Mouse (Mus musculus): ENCODE data around the gene Slc16a6. TPM values are rescaled to one million over a fixed set of nuclear protein-coding genes. Genes with fewer than 3 reads are reported as not detected.

The Slc16a6 gene
- polyA plus RNA-seq, 1 experiment from 2014 or later = 7.0 TPM

GRCm38 (mm10) chr11:109476653-109477052, 3.3 kb upstream of the Slc16a6 start:
- 0 out of 2 replicates have a peak, but pooled peaks cover under 1% of the 10 kb centered on the region for H3K4me1 ChIP-seq (ENCODE audit: control insufficient read depth, insufficient read depth, low read length)
- peaks cover 3% of the 10 kb centered on the region; the same call in 1 of the 2 replicates for H3K27me3 ChIP-seq (ENCODE audit: control insufficient read depth, insufficient read depth, low read length)
- no peak for ATAC-seq (replicated peaks; ENCODE audit: extremely low read depth, insufficient read depth, low FRiP score)
- H3K9ac ChIP-seq (ENCODE audit: low read length) = no peak overlapping the region
- H3K4me3 ChIP-seq (ENCODE audit: low read length) = no peak overlapping the region
- H3K27ac ChIP-seq (ENCODE audit: low read length) = no peak overlapping the region
- H3K9me3 ChIP-seq (replicated peaks; ENCODE audit: control insufficient read depth, low read length) = no peaks in the 10 kb centered on the region
- WGBS = 47% methylated on average over 6 of the region's 6 CpGs
- no peak overlapping the region for H3K4me2 ChIP-seq (ENCODE audit: low read depth, low read length)
- no peaks in the 10 kb centered on the region for H3K36me3 ChIP-seq (ENCODE audit: control insufficient read depth, insufficient read depth)

DNA sequence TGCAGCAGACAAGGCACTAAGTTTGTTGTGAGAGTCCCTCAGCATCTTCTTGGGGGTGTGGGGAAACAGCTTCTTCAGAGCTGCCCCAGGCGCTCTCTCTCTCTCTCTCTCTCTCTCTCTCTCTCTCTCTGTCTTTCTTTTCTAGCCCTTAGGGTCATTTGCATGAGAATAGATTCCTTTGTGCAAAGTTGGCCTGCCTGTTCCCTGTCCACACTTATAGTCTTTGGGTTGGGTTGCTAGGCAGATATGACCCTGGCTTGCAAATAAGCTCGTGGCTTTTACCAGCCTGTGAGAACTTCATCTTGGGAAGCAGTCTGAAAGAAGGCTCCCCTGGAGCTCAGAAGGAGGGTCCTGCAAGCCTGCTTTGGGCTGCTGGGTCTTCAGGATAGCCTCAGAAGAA, 2.8 kb upstream of the Slc16a6 start:
- Histone ChIP-seq H3K4me3 (ENCODE audit: low read length) (no peak overlapping the region), H3K4me1 (ENCODE audit: control insufficient read depth, insufficient read depth, low read length) (0 out of 2 replicates have a peak, but pooled peaks cover 4% of the 10 kb centered on the region), H3K27me3 (ENCODE audit: control insufficient read depth, insufficient read depth, low read length) (peaks cover 3% of the 10 kb centered on the region; the same call in 1 of the 2 replicates), H3K4me2 (ENCODE audit: low read depth, low read length) (no peak overlapping the region), H3K9me3 (replicated peaks; ENCODE audit: control insufficient read depth, low read length) (no peaks in the 10 kb centered on the region), H3K27ac (ENCODE audit: low read length) (no peak overlapping the region), H3K9ac (ENCODE audit: low read length) (no peak overlapping the region), H3K36me3 (ENCODE audit: control insufficient read depth, insufficient read depth) (no peaks in the 10 kb centered on the region)
- ATAC-seq (replicated peaks; ENCODE audit: extremely low read depth, insufficient read depth, low FRiP score) = no peak
- 67% methylated on average over 2 of the region's 2 CpGs for WGBS

DNA sequence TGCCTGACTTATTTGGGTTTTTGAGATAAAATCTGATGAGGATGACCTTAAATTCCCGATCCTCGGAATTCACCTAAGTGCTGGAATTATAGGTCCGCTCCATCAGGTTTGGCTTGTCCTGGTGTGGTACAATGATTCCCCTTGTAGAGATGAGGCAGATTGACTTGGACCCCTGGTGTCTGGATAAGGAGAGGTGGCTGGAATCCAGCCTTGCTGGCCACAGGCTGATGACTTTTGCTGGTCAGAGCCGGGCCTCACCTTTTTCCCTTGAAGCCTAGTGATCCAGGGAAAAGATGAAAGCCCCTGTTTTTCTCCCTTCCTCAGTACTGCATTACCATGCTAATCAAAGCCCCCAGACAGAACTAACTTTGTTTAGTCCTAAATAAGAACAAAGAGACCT, 2.3 kb upstream of the Slc16a6 start:
- ATAC-seq (replicated peaks; ENCODE audit: extremely low read depth, insufficient read depth, low FRiP score) = no peak
- H3K9ac ChIP-seq (ENCODE audit: low read length) = no peak overlapping the region
- H3K4me1 ChIP-seq (ENCODE audit: control insufficient read depth, insufficient read depth, low read length) = peaks cover 6% of the 10 kb centered on the region; the same call in 1 of the 2 replicates
- peaks cover 3% of the 10 kb centered on the region; the same call in 1 of the 2 replicates for H3K27me3 ChIP-seq (ENCODE audit: control insufficient read depth, insufficient read depth, low read length)
- H3K36me3 ChIP-seq (ENCODE audit: control insufficient read depth, insufficient read depth) = no peaks in the 10 kb centered on the region
- no peak overlapping the region for H3K27ac ChIP-seq (ENCODE audit: low read length)
- no peak overlapping the region for H3K4me2 ChIP-seq (ENCODE audit: low read depth, low read length)
- 87% methylated on average over 4 of the region's 4 CpGs for WGBS
- no peaks in the 10 kb centered on the region for H3K9me3 ChIP-seq (replicated peaks; ENCODE audit: control insufficient read depth, low read length)
- H3K4me3 ChIP-seq (ENCODE audit: low read length) = no peak overlapping the region

DNA sequence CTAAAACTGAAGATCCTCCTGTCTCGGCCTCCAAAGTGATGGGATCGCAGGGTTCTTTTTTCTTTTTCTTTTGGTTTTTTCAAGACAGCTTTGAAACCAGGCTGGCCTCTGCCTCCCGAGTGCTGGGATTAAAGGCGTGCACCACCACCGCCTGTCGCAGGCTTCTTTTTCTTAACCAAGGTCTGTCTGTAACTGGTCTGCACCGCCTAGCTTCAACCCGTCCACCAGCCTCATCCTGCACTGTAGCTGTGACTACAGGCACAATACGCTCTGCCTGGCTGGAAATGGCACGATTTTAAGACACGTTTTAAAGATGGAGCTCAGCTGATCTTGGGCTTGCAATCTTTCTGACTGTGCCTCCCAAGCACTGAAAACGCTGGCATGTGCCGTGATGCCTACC, 1.4 kb upstream of the Slc16a6 start:
- H3K9ac ChIP-seq (ENCODE audit: low read length) = no peak overlapping the region
- H3K4me2 ChIP-seq (ENCODE audit: low read depth, low read length) = no peak overlapping the region
- no peaks in the 10 kb centered on the region for H3K9me3 ChIP-seq (replicated peaks; ENCODE audit: control insufficient read depth, low read length)
- no peaks in the 10 kb centered on the region for H3K36me3 ChIP-seq (ENCODE audit: control insufficient read depth, insufficient read depth)
- no peak overlapping the region for H3K4me3 ChIP-seq (ENCODE audit: low read length)
- no peak for ATAC-seq (replicated peaks; ENCODE audit: extremely low read depth, insufficient read depth, low FRiP score)
- no peak overlapping the region for H3K27ac ChIP-seq (ENCODE audit: low read length)
- peaks cover 3% of the 10 kb centered on the region; the same call in 1 of the 2 replicates for H3K27me3 ChIP-seq (ENCODE audit: control insufficient read depth, insufficient read depth, low read length)
- 92% methylated on average over 13 of the region's 13 CpGs for WGBS
- peaks cover 6% of the 10 kb centered on the region; the same call in 1 of the 2 replicates for H3K4me1 ChIP-seq (ENCODE audit: control insufficient read depth, insufficient read depth, low read length)

DNA sequence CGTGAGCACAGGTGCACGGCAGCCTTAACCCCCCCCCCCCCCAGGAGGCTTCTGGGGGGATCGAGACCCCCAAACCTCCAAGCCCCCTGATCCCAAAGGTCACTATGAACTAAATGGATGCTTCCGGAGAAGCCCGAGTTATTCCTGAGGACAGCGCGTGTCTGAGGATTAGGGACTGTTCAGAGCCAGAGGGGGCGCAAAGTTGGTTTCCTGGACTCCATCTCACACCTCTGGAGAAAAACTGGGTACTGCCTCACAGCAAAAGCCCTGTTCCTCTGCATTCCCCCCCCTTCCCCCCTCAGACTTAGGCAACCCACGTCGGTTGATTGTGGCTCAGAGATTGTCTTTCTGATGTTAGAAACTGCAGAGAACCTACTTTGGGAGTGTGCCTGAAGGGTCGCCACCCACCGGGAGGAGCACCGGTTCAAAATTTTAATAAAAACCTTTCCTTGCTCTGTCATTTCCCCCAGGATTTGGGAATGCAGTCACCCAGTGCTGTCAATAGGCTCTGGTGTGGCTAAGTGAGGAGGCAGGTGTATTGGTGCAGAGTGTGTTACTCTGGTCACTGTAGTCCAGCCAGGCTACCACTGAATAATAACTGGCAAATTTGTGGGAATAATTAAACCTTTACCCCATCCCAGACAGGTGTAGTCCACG, 816 bp upstream of the Slc16a6 start:
- Histone ChIP-seq H3K27me3 (ENCODE audit: control insufficient read depth, insufficient read depth, low read length) (peaks cover 3% of the 10 kb centered on the region; the same call in 1 of the 2 replicates), H3K4me3 (ENCODE audit: low read length) (peak overlapping the region; percentile 70), H3K4me2 (ENCODE audit: low read depth, low read length) (peak overlapping the region; percentile 77), H3K9ac (ENCODE audit: low read length) (peak overlapping the region; percentile 83), H3K27ac (ENCODE audit: low read length) (peak overlapping the region; percentile 75), H3K9me3 (replicated peaks; ENCODE audit: control insufficient read depth, low read length) (no peaks in the 10 kb centered on the region), H3K36me3 (ENCODE audit: control insufficient read depth, insufficient read depth) (no peaks in the 10 kb centered on the region), H3K4me1 (ENCODE audit: control insufficient read depth, insufficient read depth, low read length) (peaks cover 6% of the 10 kb centered on the region; the same call in 1 of the 2 replicates)
- 15% methylated on average over 14 of the region's 14 CpGs for WGBS
- no peak; the same call in 1 of the 2 replicates for ATAC-seq (replicated peaks; ENCODE audit: extremely low read depth, insufficient read depth, low FRiP score)

GRCm38 (mm10) chr11:109472821-109473170, 602 bp downstream of the Slc16a6 start:
- Histone ChIP-seq H3K27me3 (ENCODE audit: control insufficient read depth, insufficient read depth, low read length) (peaks cover 3% of the 10 kb centered on the region; the same call in 1 of the 2 replicates), H3K4me3 (ENCODE audit: low read length) (peak overlapping the region; percentile 70), H3K9ac (ENCODE audit: low read length) (peak overlapping the region; percentile 83), H3K4me2 (ENCODE audit: low read depth, low read length) (peak overlapping the region; percentile 77), H3K27ac (ENCODE audit: low read length) (peak overlapping the region; percentile 75), H3K4me1 (ENCODE audit: control insufficient read depth, insufficient read depth, low read length) (peaks cover 6% of the 10 kb centered on the region; the same call in 1 of the 2 replicates), H3K9me3 (replicated peaks; ENCODE audit: control insufficient read depth, low read length) (no peaks in the 10 kb centered on the region), H3K36me3 (ENCODE audit: control insufficient read depth, insufficient read depth) (no peaks in the 10 kb centered on the region)
- 1% methylated on average over 12 of the region's 13 CpGs for WGBS
- peak; percentile 44 for ATAC-seq (replicated peaks; ENCODE audit: extremely low read depth, insufficient read depth, low FRiP score)

- H3K4me2 ChIP-seq (ENCODE audit: low read depth, low read length) = peak overlapping the region; percentile 77
- H3K4me1 ChIP-seq (ENCODE audit: control insufficient read depth, insufficient read depth, low read length) = peaks cover 6% of the 10 kb centered on the region; the same call in 1 of the 2 replicates
These were observed 1.2 kb downstream of the Slc16a6 start for GRCm38 (mm10) chr11:109472171-109472691.

DNA sequence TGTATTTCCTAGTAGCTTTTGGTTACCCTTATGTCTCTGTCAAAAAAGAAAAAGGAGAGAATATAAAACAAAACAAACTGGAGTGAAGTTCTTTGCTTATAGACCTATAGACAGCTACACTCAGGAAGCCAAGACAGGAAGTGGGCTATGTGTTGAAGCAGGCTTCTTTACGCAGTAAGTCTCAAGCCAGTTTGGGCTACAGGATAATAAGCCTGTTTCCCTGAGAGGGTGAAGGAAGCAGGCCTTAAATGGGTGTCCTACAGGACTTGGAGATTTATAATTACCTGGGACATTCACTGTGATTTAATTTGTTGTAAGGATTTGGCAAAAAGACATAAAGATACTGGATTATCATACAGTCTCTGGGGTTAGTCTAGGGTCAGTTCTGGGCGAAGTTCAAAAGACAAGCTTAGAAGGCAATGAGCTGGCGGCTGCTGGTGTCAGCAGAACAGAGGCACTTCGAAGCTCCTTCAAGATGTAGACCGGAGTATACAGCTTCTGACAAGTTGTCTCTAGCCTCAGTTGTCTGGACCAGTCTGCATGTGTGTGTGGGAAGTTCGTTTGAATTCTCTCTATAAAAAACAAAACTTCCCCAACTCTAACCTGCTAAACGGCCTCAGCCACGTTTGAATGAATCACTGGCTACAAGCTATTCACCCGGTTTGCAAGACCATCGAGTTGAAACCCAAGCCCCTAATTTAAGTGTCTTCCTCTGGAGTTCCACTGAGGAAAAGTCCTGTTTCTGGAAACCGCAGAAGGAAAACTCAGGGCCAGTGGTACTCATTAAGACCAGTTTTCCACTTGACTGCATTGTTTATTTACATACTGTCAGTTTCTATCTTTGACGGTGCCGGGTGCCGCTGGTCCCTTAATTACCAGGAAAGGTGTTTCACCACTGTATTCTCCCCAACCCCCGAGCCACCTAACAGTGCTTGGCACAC, 2.2 kb downstream of the Slc16a6 start:
- Histone ChIP-seq H3K9me3 (replicated peaks; ENCODE audit: control insufficient read depth, low read length) (no peaks in the 10 kb centered on the region), H3K27me3 (ENCODE audit: control insufficient read depth, insufficient read depth, low read length) (peaks cover 3% of the 10 kb centered on the region; the same call in 1 of the 2 replicates), H3K4me1 (ENCODE audit: control insufficient read depth, insufficient read depth, low read length) (peaks cover 6% of the 10 kb centered on the region; the same call in 1 of the 2 replicates), H3K36me3 (ENCODE audit: control insufficient read depth, insufficient read depth) (no peaks in the 10 kb centered on the region), H3K9ac (ENCODE audit: low read length) (no peak overlapping the region), H3K4me2 (ENCODE audit: low read depth, low read length) (peak overlapping the region; percentile 77), H3K27ac (ENCODE audit: low read length) (peak overlapping the region; percentile 7; the same call in 1 of the 2 replicates), H3K4me3 (ENCODE audit: low read length) (peak overlapping the region; percentile 70)
- 36% methylated on average over 15 of the region's 15 CpGs for WGBS
- no peak for ATAC-seq (replicated peaks; ENCODE audit: extremely low read depth, insufficient read depth, low FRiP score)

More at GRCm38 (mm10) chr11:109472171-109472691, 1.2 kb downstream of the Slc16a6 start:
- Histone ChIP-seq H3K36me3 (ENCODE audit: control insufficient read depth, insufficient read depth) (no peaks in the 10 kb centered on the region), H3K27ac (ENCODE audit: low read length) (peak overlapping the region; percentile 75; the same call in 1 of the 2 replicates), H3K4me3 (ENCODE audit: low read length) (peak overlapping the region; percentile 70), H3K9ac (ENCODE audit: low read length) (peak overlapping the region; percentile 83), H3K9me3 (replicated peaks; ENCODE audit: control insufficient read depth, low read length) (no peaks in the 10 kb centered on the region), H3K27me3 (ENCODE audit: control insufficient read depth, insufficient read depth, low read length) (peaks cover 3% of the 10 kb centered on the region; the same call in 1 of the 2 replicates)
- ATAC-seq (replicated peaks; ENCODE audit: extremely low read depth, insufficient read depth, low FRiP score) = no peak
- WGBS = under 1% methylated on average over 33 of the region's 33 CpGs

All from heart, embryonic 16.5 days (tissue).